Mouse (Mus musculus) embryonic facial prominence, embryonic 11.5 days (tissue): ENCODE results near the gene Pcyt1a. TPM values are rescaled to one million over a fixed set of nuclear protein-coding genes. Genes with fewer than 3 reads are reported as not detected.

Experiments
- ATAC-seq: fragments of 200-750 bp; cut with Nextera tagmentation; replicated peaks from 2 replicates; pipeline ENCODE4 v1.8.0; 2017; ENCODE audit warnings: low read depth; ENCODE audit not compliant: insufficient number of reproducible peaks, low FRiP score, low TSS enrichment
- DNase-seq: peaks from one replicate; pipeline ENCODE4 v3.0.0-alpha.2; 2015; ENCODE audit warnings: low spot score
- H3K27ac ChIP-seq: fragments of 300-500 bp; sonication (generic); replicated peaks from 2 replicates; pipeline ENCODE4 v1.5.1; 2014; ENCODE audit warnings: mild to moderate bottlenecking, low read depth, low read length, control low read depth
- H3K27me3 ChIP-seq: fragments of 300-500 bp; sonication (generic); 2 replicates; pipeline ENCODE4 v1.6.1; 2014; ENCODE audit warnings: mild to moderate bottlenecking, low read length, moderate library complexity, mixed read lengths; ENCODE audit not compliant: control insufficient read depth, insufficient read depth
- H3K36me3 ChIP-seq: fragments of 300-500 bp; sonication (generic); replicated peaks from 2 replicates; pipeline ENCODE4 v1.6.1; 2014; ENCODE audit warnings: low read depth, mild to moderate bottlenecking, low read length, moderate library complexity, mixed read lengths; ENCODE audit not compliant: control insufficient read depth, insufficient read depth
- H3K4me1 ChIP-seq: fragments of 300-500 bp; sonication (generic); 2 replicates; pipeline ENCODE4 v1.6.1; 2014; ENCODE audit warnings: low read length, mixed read lengths; ENCODE audit not compliant: control insufficient read depth, insufficient read depth
- H3K4me2 ChIP-seq: fragments of 300-500 bp; sonication (generic); 2 replicates; pipeline ENCODE4 v1.6.1; 2014; ENCODE audit warnings: low read depth, mild to moderate bottlenecking, control low read depth, low read length, moderate library complexity
- H3K4me3 ChIP-seq: fragments of 300-500 bp; sonication (generic); 2 replicates; pipeline ENCODE4 v1.5.1; 2014; ENCODE audit warnings: low read depth, low read length, control low read depth
- H3K9ac ChIP-seq: fragments of 300-500 bp; sonication (generic); replicated peaks from 2 replicates; pipeline ENCODE4 v1.6.1; 2014; ENCODE audit warnings: mild to moderate bottlenecking, control low read depth, low read length
- H3K9me3 ChIP-seq: fragments of 300-500 bp; sonication (generic); replicated peaks from 2 replicates; pipeline ENCODE4 v1.6.1; 2016; ENCODE audit warnings: mild to moderate bottlenecking, low read length, inconsistent platforms, mixed read lengths; ENCODE audit not compliant: control insufficient read depth
- WGBS: fragments of 180-500 bp; shearing (Covaris S2); extraction: QIAGEN DNeasy Blood & Tissue Kit; methylation state at CpG from one replicate; pipeline ENCODE4 v1.1.7; 2014; 5-methylcytosine and 5-hydroxymethylcytosine counted together
- polyA plus RNA-seq: library from polyadenylated mRNA; unstranded; fragments of >200 nt; fragmentation: Nextera tagmentation; extraction: Ambion mirVana; gene quantifications from 2 replicates; pipeline ENCODE4 v1.2.1, GENCODE M21; 2014

Gene Pcyt1a
- polyA plus RNA-seq, 1 experiment from 2014 or later, result 36.7 TPM

- Histone ChIP-seq H3K36me3 (no peaks in the 10 kb centered on the region), H3K9me3 (no peaks in the 10 kb centered on the region), H3K4me2 (no peak overlapping the region), H3K27ac (no peak overlapping the region), H3K4me3 (no peak overlapping the region), H3K9ac (no peak overlapping the region), H3K27me3 (no peaks in the 10 kb centered on the region), H3K4me1 (no peaks in the 10 kb centered on the region)
- ATAC-seq (no peak), DNase-seq (no peak)
- WGBS, result 54% methylated on average over 1 of the region's 1 CpGs
Measured at GRCm38 (mm10) chr16:32417457-32417856, 13.3 kb upstream of the Pcyt1a start.

- Histone ChIP-seq H3K36me3 (no peaks in the 10 kb centered on the region), H3K27me3 (no peaks in the 10 kb centered on the region), H3K4me3 (peak within 1 kb of the TSS; percentile 51), H3K27ac (peak within 1 kb of the TSS; percentile 74), H3K9me3 (no peaks in the 10 kb centered on the region), H3K4me1 (no peaks in the 10 kb centered on the region), H3K9ac (peak within 1 kb of the TSS; percentile 74), H3K4me2 (peak within 1 kb of the TSS; percentile 63)
- ATAC-seq (peak; percentile 94), DNase-seq (peak; percentile 97)
- 1% methylated on average over 45 of the region's 45 CpGs for WGBS
Measured at GRCm38 (mm10) chr16:32419517-32420483, 10.9 kb upstream of the Pcyt1a start, which contains the start of gene Tctex1d2. Tctex1d2 (plus strand) TSS chr16:32419702.

- Histone ChIP-seq H3K9ac (no peak overlapping the region), H3K9me3 (no peaks in the 10 kb centered on the region), H3K4me1 (no peaks in the 10 kb centered on the region; the same call in 1 of the 2 replicates), H3K4me2 (no peak overlapping the region), H3K27me3 (no peaks in the 10 kb centered on the region), H3K27ac (no peak overlapping the region), H3K4me3 (no peak overlapping the region), H3K36me3 (no peaks in the 10 kb centered on the region)
- WGBS, result 84% methylated on average over 3 of the region's 3 CpGs
- DNase-seq (no peak), ATAC-seq (no peak)
Measured at GRCm38 (mm10) chr16:32427506-32427905, 3.2 kb upstream of the Pcyt1a start.

GRCm38 (mm10) chr16:32431047-32431591, 398 bp downstream of the Pcyt1a start:
- Histone ChIP-seq H3K27me3 (no peaks in the 10 kb centered on the region), H3K4me2 (peak overlapping the region; percentile 57), H3K36me3 (no peaks in the 10 kb centered on the region), H3K27ac (no peak overlapping the region), H3K9ac (peak overlapping the region; percentile 80), H3K4me3 (peak overlapping the region; percentile 67), H3K9me3 (no peaks in the 10 kb centered on the region), H3K4me1 (no peaks in the 10 kb centered on the region; the same call in 1 of the 2 replicates)
- DNase-seq, result peak; percentile 6
- WGBS, result 2% methylated on average over 28 of the region's 28 CpGs
- ATAC-seq, result peak; percentile 66

- no peaks in the 10 kb centered on the region; the same call in 1 of the 2 replicates for H3K4me1 ChIP-seq
- DNase-seq, result no peak
- H3K4me2 ChIP-seq, result no peak overlapping the region
- no peak overlapping the region for H3K9ac ChIP-seq
- H3K36me3 ChIP-seq, result no peaks in the 10 kb centered on the region
- H3K9me3 ChIP-seq, result no peaks in the 10 kb centered on the region
- 85% methylated on average over 1 of the region's 1 CpGs for WGBS
- H3K27ac ChIP-seq, result no peak overlapping the region
- ATAC-seq, result no peak
- no peaks in the 10 kb centered on the region for H3K27me3 ChIP-seq
- no peak overlapping the region; the same call in 1 of the 2 replicates for H3K4me3 ChIP-seq
Measured at GRCm38 (mm10) chr16:32431926-32432325, 1.2 kb downstream of the Pcyt1a start.

- H3K36me3 ChIP-seq, result no peaks in the 10 kb centered on the region
- WGBS, result 69% methylated on average over 2 of the region's 2 CpGs
- no peaks in the 10 kb centered on the region for H3K27me3 ChIP-seq
- ATAC-seq, result no peak
- no peaks in the 10 kb centered on the region for H3K9me3 ChIP-seq
- no peak for DNase-seq
- no peak overlapping the region for H3K9ac ChIP-seq
- H3K4me3 ChIP-seq, result no peak overlapping the region
- no peaks in the 10 kb centered on the region; the same call in 1 of the 2 replicates for H3K4me1 ChIP-seq
- H3K27ac ChIP-seq, result no peak overlapping the region
- H3K4me2 ChIP-seq, result no peak overlapping the region
Measured at GRCm38 (mm10) chr16:32433138-32433537, 2.4 kb downstream of the Pcyt1a start.

- no peaks in the 10 kb centered on the region for H3K27me3 ChIP-seq
- no peaks in the 10 kb centered on the region for H3K36me3 ChIP-seq
- no peak overlapping the region for H3K4me2 ChIP-seq
- no peaks in the 10 kb centered on the region for H3K9me3 ChIP-seq
- no peaks in the 10 kb centered on the region; the same call in 1 of the 2 replicates for H3K4me1 ChIP-seq
- no peak for ATAC-seq
- WGBS, result 65% methylated on average over 6 of the region's 6 CpGs
- H3K9ac ChIP-seq, result no peak overlapping the region
- no peak for DNase-seq
- no peak overlapping the region for H3K4me3 ChIP-seq
- no peak overlapping the region for H3K27ac ChIP-seq
Measured at GRCm38 (mm10) chr16:32434066-32434465, 3.3 kb downstream of the Pcyt1a start.

- ATAC-seq, result no peak
Measured at GRCm38 (mm10) chr16:32434691-32435090, 4.0 kb downstream of the Pcyt1a start.

More at GRCm38 (mm10) chr16:32434691-32435090, 4.0 kb downstream of the Pcyt1a start:
- H3K4me1 ChIP-seq, result no peaks in the 10 kb centered on the region; the same call in 1 of the 2 replicates
- no peak for DNase-seq
- H3K36me3 ChIP-seq, result no peaks in the 10 kb centered on the region
- H3K9ac ChIP-seq, result no peak overlapping the region
- H3K4me3 ChIP-seq, result no peak overlapping the region
- no peak overlapping the region for H3K4me2 ChIP-seq
- no peak overlapping the region for H3K27ac ChIP-seq
- H3K27me3 ChIP-seq, result no peaks in the 10 kb centered on the region
- H3K9me3 ChIP-seq, result no peaks in the 10 kb centered on the region
